Mouse (Mus musculus) T-helper 17 cell (primary cell): ENCODE measurements around the gene Hsd17b11.
"Not testable (repeated sequence)": the region's sequence is repeated elsewhere in the genome, so short reads cannot be mapped to it uniquely, and the experiment has no call there.

Experiments used
- in situ Hi-C, 2 experiments: fragments of 300-600 bp; cut with MboI, MseI; formaldehyde crosslinking; loops; 1 replicate in 1 of 2; 2 replicates in 1 of 2; pipeline ENCODE4 v1.15.1; 2025; ENCODE audit warnings: high pct_unique_total_duplicates in 2 of 2

Gene Hsd17b11

GRCm38 (mm10) chr5:104036686-104037085 is 15.0 kb upstream of the Hsd17b11 start:
- in situ Hi-C loops = no loop called here

GRCm38 (mm10) chr5:104035824-104036223 is 14.1 kb upstream of the Hsd17b11 start:
- in situ Hi-C loops = no loop called here

GRCm38 (mm10) chr5:104035066-104035465 is 13.3 kb upstream of the Hsd17b11 start:
- in situ Hi-C loops = no loop called here

GRCm38 (mm10) chr5:104032434-104033097 is 10.8 kb upstream of the Hsd17b11 start:
- in situ Hi-C loops = no loop called here

GRCm38 (mm10) chr5:104025245-104025854 is 3.6 kb upstream of the Hsd17b11 start:
- in situ Hi-C loops = no loop called here

- in situ Hi-C loops = no loop called here
Measured at GRCm38 (mm10) chr5:104024762-104025161, 3.0 kb upstream of the Hsd17b11 start.

GRCm38 (mm10) chr5:104024193-104024592 is 2.5 kb upstream of the Hsd17b11 start:
- in situ Hi-C loops = not testable (repeated sequence)

- in situ Hi-C loops = no loop called here
Measured at GRCm38 (mm10) chr5:104023289-104024020, 1.7 kb upstream of the Hsd17b11 start.

GRCm38 (mm10) chr5:104022558-104022957 is 839 bp upstream of the Hsd17b11 start:
- in situ Hi-C loops = no loop called here

- in situ Hi-C loops = no loop called here
Measured at GRCm38 (mm10) chr5:104011419-104011818, 10.3 kb downstream of the Hsd17b11 start.

- in situ Hi-C loops = no loop called here
Measured at GRCm38 (mm10) chr5:104010261-104010660, 11.5 kb downstream of the Hsd17b11 start.

- in situ Hi-C loops = no loop called here
Measured at GRCm38 (mm10) chr5:104009421-104009820, 12.3 kb downstream of the Hsd17b11 start.

GRCm38 (mm10) chr5:104007801-104008200 is 13.9 kb downstream of the Hsd17b11 start:
- in situ Hi-C loops = no loop called here

- in situ Hi-C loops = no loop called here
Measured at GRCm38 (mm10) chr5:104006811-104007210, 14.9 kb downstream of the Hsd17b11 start.

- in situ Hi-C loops = loop anchor here in 1 of 2 experiments (5.0 kb wide), 1 partner anchor 58 kb away; no protein-coding TSS in a partner anchor
Measured at GRCm38 (mm10) chr5:104003955-104004354, 17.8 kb downstream of the Hsd17b11 start.

GRCm38 (mm10) chr5:104003256-104003931 is 18.3 kb downstream of the Hsd17b11 start:
- in situ Hi-C loops = loop anchor here in 1 of 2 experiments (5.0 kb wide), 1 partner anchor 59 kb away; no protein-coding TSS in a partner anchor

- in situ Hi-C loops = loop anchor here in 1 of 2 experiments (5.0 kb wide), 1 partner anchor 60 kb away; no protein-coding TSS in a partner anchor
Measured at GRCm38 (mm10) chr5:104002549-104003255, 19.0 kb downstream of the Hsd17b11 start.

GRCm38 (mm10) chr5:103999738-104000137 is 22.0 kb downstream of the Hsd17b11 start:
- in situ Hi-C loops = loop anchor here (5.0 to 25.0 kb wide), 4 partner anchors 53 to 338 kb away; partner anchors contain the start of gene Mepe (in 1 of the 2)

GRCm38 (mm10) chr5:103998739-103999138 is 23.0 kb downstream of the Hsd17b11 start:
- in situ Hi-C loops = loop anchor here (5.0 to 25.0 kb wide), 3 partner anchors 54 to 339 kb away; partner anchors contain the start of gene Mepe (in 1 of the 2)

GRCm38 (mm10) chr5:103995181-103995580 is 26.5 kb downstream of the Hsd17b11 start:
- in situ Hi-C loops = loop anchor here (5.0 to 25.0 kb wide), 3 partner anchors 57 to 342 kb away; partner anchors contain the start of gene Mepe (in 1 of the 2)

GRCm38 (mm10) chr5:103994669-103995068 is 27.1 kb downstream of the Hsd17b11 start:
- in situ Hi-C loops = loop anchor here (5.0 to 25.0 kb wide), 3 partner anchors 58 to 343 kb away; partner anchors contain the start of gene Mepe (in 1 of the 2)
